In genomic region chr3:130900054-130900840, GRCm38 (mm10) we compare ENCODE assay signal across 8 mouse cellular contexts.
DNase-seq lines count a peak whose midpoint lies in the region; ATAC-seq lines count a peak whose summit lies in the region.

No protein-coding gene starts in this region.

- no peaks in the 10 kb centered on the region for H3K27me3 ChIP-seq in lung, embryonic 16.5 days (ENCODE audit: control insufficient read depth, insufficient read depth, low read depth, low read length)

- peak; percentile 21; the same call in 1 of the 2 replicates for ATAC-seq in lung, embryonic 16.5 days (ENCODE audit: low read depth)

- no peak overlapping the region for H3K9ac ChIP-seq in lung, embryonic 16.5 days (ENCODE audit: low read length)

- DNase-seq in adrenal gland, adult (ENCODE audit: inconsistent age in 2 of 2, low spot score in 1 of 2): peak; percentile 15 to 49
- no peak for DNase-seq in adrenal gland, adult 18-20 months (ENCODE audit: low spot score in 2 of 2)
- no peak for DNase-seq in lung, postnatal 10 days
- DNase-seq in heart, adult 8-10 months (ENCODE audit: low spot score): peak; percentile 16
- peak; percentile 25 for DNase-seq in liver
- no peak for DNase-seq in adrenal gland, adult 8-10 months
- no peak for DNase-seq in frontal cortex, postnatal 25 days (ENCODE audit: low spot score in 2 of 2)

- H3K4me2 ChIP-seq in lung, embryonic 16.5 days (ENCODE audit: low read depth, low read length): 0 out of 2 replicates have a peak overlapping the region, but pooled peaks have one; percentile 12

- no peaks in the 10 kb centered on the region for H3K36me3 ChIP-seq in lung, embryonic 16.5 days (ENCODE audit: control insufficient read depth, insufficient read depth, low read length)

- WGBS in lung, embryonic 16.5 days: 60% methylated on average over 30 of the region's 30 CpGs

- H3K4me1 ChIP-seq in lung, embryonic 16.5 days (replicated peaks; ENCODE audit: control insufficient read depth, insufficient read depth, low read length): peaks cover 3% of the 10 kb centered on the region; the same call in 1 of the 2 replicates

- no peak overlapping the region for H3K27ac ChIP-seq in lung, embryonic 16.5 days (ENCODE audit: low read length)

- no peak overlapping the region for H3K4me3 ChIP-seq in lung, embryonic 16.5 days (ENCODE audit: low read length)

- H3K9me3 ChIP-seq in lung, embryonic 16.5 days (ENCODE audit: control insufficient read depth, low read length): no peaks in the 10 kb centered on the region

Comparison
In these comparisons a context has a peak if more than half of its experiments do, and no peak if none do; other contexts are left out.
1. DNase-seq: peak in adrenal gland, adult (2 of 2), heart, adult 8-10 months (single experiment) and liver (single experiment); none in adrenal gland, adult 18-20 months (0 of 2), lung, postnatal 10 days (single experiment), adrenal gland, adult 8-10 months (single experiment) and frontal cortex, postnatal 25 days (0 of 2).